Mouse (Mus musculus): ENCODE measurements around the gene Lsm11. TPM values are rescaled to one million over a fixed set of nuclear protein-coding genes. Genes with fewer than 3 reads are reported as not detected.

Gene Lsm11
- 23.5 and 26.1 TPM in 2 replicates for polyA plus RNA-seq (2015; fragmentation: Nextera tagmentation; extraction: Ambion mirVana)

- no peaks in the 10 kb centered on the region for H3K9me3 ChIP-seq
- no peaks in the 10 kb centered on the region for H3K27me3 ChIP-seq (replicated peaks)
- H3K4me2 ChIP-seq, result peak within 1 kb of the TSS; percentile 64
- ATAC-seq (replicated peaks), result peak; percentile 88
- peak within 1 kb of the TSS; percentile 76 for H3K4me3 ChIP-seq
- H3K27ac ChIP-seq, result peak within 1 kb of the TSS; percentile 83
- H3K36me3 ChIP-seq (replicated peaks), result 0 out of 2 replicates have a peak, but pooled peaks cover 3% of the 10 kb centered on the region
- WGBS, result under 1% methylated on average over 55 of the region's 55 CpGs
- H3K4me1 ChIP-seq, result peaks cover 25% of the 10 kb centered on the region
- H3K9ac ChIP-seq, result peak within 1 kb of the TSS; percentile 75
Measured at GRCm38 (mm10) chr11:45944643-45945156, at the start of gene Lsm11. Gene Lsm11 (minus strand): TSS chr11:45944935.

- H3K4me1 ChIP-seq, result peaks cover 5% of the 10 kb centered on the region; the same call in 1 of the 2 replicates
- H3K4me3 ChIP-seq, result no peak overlapping the region
- H3K36me3 ChIP-seq (replicated peaks), result no peaks in the 10 kb centered on the region
- H3K9me3 ChIP-seq, result no peaks in the 10 kb centered on the region
- 54% methylated on average over 13 of the region's 13 CpGs for WGBS
- no peak overlapping the region for H3K27ac ChIP-seq
- no peaks in the 10 kb centered on the region for H3K27me3 ChIP-seq (replicated peaks)
- no peak overlapping the region for H3K9ac ChIP-seq
- ATAC-seq (replicated peaks), result no peak
- peak overlapping the region; percentile 43 for H3K4me2 ChIP-seq
Measured at GRCm38 (mm10) chr11:45992087-45992486, 47.4 kb upstream of the Lsm11 start.

- Histone ChIP-seq H3K36me3 (replicated peaks) (no peaks in the 10 kb centered on the region), H3K27me3 (replicated peaks) (no peaks in the 10 kb centered on the region), H3K4me1 (peaks cover 5% of the 10 kb centered on the region; the same call in 1 of the 2 replicates), H3K27ac (no peak overlapping the region), H3K4me2 (peak overlapping the region; percentile 43), H3K9ac (no peak overlapping the region), H3K9me3 (no peaks in the 10 kb centered on the region), H3K4me3 (no peak overlapping the region)
- ATAC-seq (replicated peaks), result no peak
- WGBS, result 10% methylated on average over 16 of the region's 16 CpGs
Measured at GRCm38 (mm10) chr11:45991604-45992003, 46.9 kb upstream of the Lsm11 start.

- peak overlapping the region; percentile 91 for H3K4me2 ChIP-seq
- peak overlapping the region; percentile 77 for H3K9ac ChIP-seq
- 40% methylated on average over 19 of the region's 19 CpGs for WGBS
- H3K27me3 ChIP-seq (replicated peaks), result no peaks in the 10 kb centered on the region
- 0 out of 2 replicates have a peak, but pooled peaks cover 3% of the 10 kb centered on the region for H3K9me3 ChIP-seq
- H3K36me3 ChIP-seq (replicated peaks), result no peaks in the 10 kb centered on the region
- peak overlapping the region; percentile 66 for H3K27ac ChIP-seq
- peak overlapping the region; percentile 62 for H3K4me3 ChIP-seq
- ATAC-seq (replicated peaks), result peak; percentile 28; the same call in 1 of the 2 replicates
- H3K4me1 ChIP-seq, result peaks cover 6% of the 10 kb centered on the region; the same call in 1 of the 2 replicates
Measured at GRCm38 (mm10) chr11:45980893-45981253, 36.1 kb upstream of the Lsm11 start.

- Histone ChIP-seq H3K27me3 (replicated peaks) (no peaks in the 10 kb centered on the region), H3K9me3 (0 out of 2 replicates have a peak, but pooled peaks cover 3% of the 10 kb centered on the region), H3K4me2 (peak within 1 kb of the TSS; percentile 91), H3K36me3 (replicated peaks) (no peaks in the 10 kb centered on the region), H3K4me3 (peak within 1 kb of the TSS; percentile 62), H3K27ac (peak within 1 kb of the TSS; percentile 66), H3K4me1 (peaks cover 6% of the 10 kb centered on the region; the same call in 1 of the 2 replicates), H3K9ac (peak within 1 kb of the TSS; percentile 77)
- peak; percentile 99 for ATAC-seq (replicated peaks)
- 8% methylated on average over 91 of the region's 115 CpGs for WGBS
Measured at GRCm38 (mm10) chr11:45979946-45980892, 35.5 kb upstream of the Lsm11 start, which contains the start of gene Sox30. Gene Sox30 (plus strand): TSS chr11:45980310.

- 0 out of 2 replicates have a peak, but pooled peaks cover 3% of the 10 kb centered on the region for H3K9me3 ChIP-seq
- no peaks in the 10 kb centered on the region for H3K27me3 ChIP-seq (replicated peaks)
- H3K4me3 ChIP-seq, result no peak overlapping the region
- H3K36me3 ChIP-seq (replicated peaks), result no peaks in the 10 kb centered on the region
- no peak overlapping the region for H3K27ac ChIP-seq
- H3K4me1 ChIP-seq, result peaks cover 5% of the 10 kb centered on the region; the same call in 1 of the 2 replicates
- no peak for ATAC-seq (replicated peaks)
- no peak overlapping the region for H3K4me2 ChIP-seq
- no peak overlapping the region for H3K9ac ChIP-seq
- WGBS, result 67% methylated on average over 3 of the region's 3 CpGs
Measured at GRCm38 (mm10) chr11:45976061-45976460, 31.3 kb upstream of the Lsm11 start.

- Histone ChIP-seq H3K4me3 (no peak overlapping the region), H3K4me1 (no peaks in the 10 kb centered on the region), H3K27me3 (replicated peaks) (no peaks in the 10 kb centered on the region), H3K4me2 (no peak overlapping the region), H3K27ac (no peak overlapping the region), H3K36me3 (replicated peaks) (no peaks in the 10 kb centered on the region), H3K9me3 (no peaks in the 10 kb centered on the region), H3K9ac (no peak overlapping the region)
- ATAC-seq (replicated peaks), result no peak
- WGBS, result 92% methylated on average over 8 of the region's 8 CpGs
Measured at GRCm38 (mm10) chr11:45974466-45974865, 29.7 kb upstream of the Lsm11 start.

- Histone ChIP-seq H3K27me3 (replicated peaks) (no peaks in the 10 kb centered on the region), H3K4me3 (no peak overlapping the region), H3K9me3 (no peaks in the 10 kb centered on the region), H3K9ac (no peak overlapping the region), H3K36me3 (replicated peaks) (no peaks in the 10 kb centered on the region), H3K4me1 (no peaks in the 10 kb centered on the region), H3K4me2 (no peak overlapping the region), H3K27ac (no peak overlapping the region)
- no peak for ATAC-seq (replicated peaks)
- WGBS, result 86% methylated on average over 5 of the region's 5 CpGs
Measured at GRCm38 (mm10) chr11:45973635-45974034, 28.9 kb upstream of the Lsm11 start.

GRCm38 (mm10) chr11:45968466-45968865 lies 23.7 kb upstream of the Lsm11 start:
- Histone ChIP-seq H3K4me3 (no peak overlapping the region), H3K27ac (no peak overlapping the region)
- 92% methylated on average over 3 of the region's 3 CpGs for WGBS

GRCm38 (mm10) chr11:45966896-45967295 lies 22.2 kb upstream of the Lsm11 start:
- Histone ChIP-seq H3K27me3 (replicated peaks) (no peaks in the 10 kb centered on the region), H3K36me3 (replicated peaks) (no peaks in the 10 kb centered on the region), H3K9me3 (no peaks in the 10 kb centered on the region), H3K4me1 (no peaks in the 10 kb centered on the region), H3K9ac (no peak overlapping the region), H3K27ac (no peak overlapping the region), H3K4me3 (no peak overlapping the region), H3K4me2 (no peak overlapping the region)
- ATAC-seq (replicated peaks), result no peak
- 86% methylated on average over 4 of the region's 4 CpGs for WGBS

More at GRCm38 (mm10) chr11:45968466-45968865, 23.7 kb upstream of the Lsm11 start:
- H3K36me3 ChIP-seq (replicated peaks), result no peaks in the 10 kb centered on the region
- no peaks in the 10 kb centered on the region for H3K9me3 ChIP-seq
- H3K4me1 ChIP-seq, result no peaks in the 10 kb centered on the region
- H3K4me2 ChIP-seq, result no peak overlapping the region
- H3K9ac ChIP-seq, result no peak overlapping the region
- no peaks in the 10 kb centered on the region for H3K27me3 ChIP-seq (replicated peaks)
- no peak for ATAC-seq (replicated peaks)

- no peak for ATAC-seq (replicated peaks)
- 89% methylated on average over 5 of the region's 5 CpGs for WGBS
- Histone ChIP-seq H3K9me3 (no peaks in the 10 kb centered on the region), H3K27me3 (replicated peaks) (no peaks in the 10 kb centered on the region), H3K4me1 (no peaks in the 10 kb centered on the region), H3K36me3 (replicated peaks) (no peaks in the 10 kb centered on the region), H3K9ac (no peak overlapping the region), H3K27ac (no peak overlapping the region), H3K4me2 (no peak overlapping the region), H3K4me3 (no peak overlapping the region)
Measured at GRCm38 (mm10) chr11:45960003-45960402, 15.3 kb upstream of the Lsm11 start.

GRCm38 (mm10) chr11:45959598-45959997 lies 14.9 kb upstream of the Lsm11 start:
- Histone ChIP-seq H3K36me3 (replicated peaks) (no peaks in the 10 kb centered on the region), H3K4me1 (peaks cover 4% of the 10 kb centered on the region), H3K27ac (no peak overlapping the region), H3K4me2 (no peak overlapping the region), H3K9me3 (no peaks in the 10 kb centered on the region), H3K4me3 (no peak overlapping the region), H3K9ac (no peak overlapping the region), H3K27me3 (replicated peaks) (no peaks in the 10 kb centered on the region)
- 78% methylated on average over 3 of the region's 3 CpGs for WGBS
- no peak for ATAC-seq (replicated peaks)

Measured in midbrain, embryonic 15.5 days (tissue).